In genomic region chr13:95849501-95850007, GRCm38 (mm10) we compare ENCODE assay signal across 10 mouse cellular contexts. TPM values are rescaled to one million over a fixed set of nuclear protein-coding genes. Genes with fewer than 3 reads are reported as not detected.
A peak's percentile ranks its signal among the peaks of the same experiment; 100 is the strongest.
DNase-seq lines count a peak whose midpoint lies in the region; TF ChIP-seq lines count a peak whose summit lies in the region.
"Had no signal": no experiment of that assay in that cellular context is flagged by ENCODE, and none has a peak within 500 bp of the region (broad histone marks: within the 10 kb centered on the region; RNA-seq: fewer than 3 reads in every experiment).

No protein-coding gene starts in this region.

- DNase-seq in Muller cell, postnatal 12 days (ENCODE audit: inconsistent ontology term), result peak; percentile 27
- DNase-seq in adrenal gland, adult 8-10 months, result peak; percentile 54
- peak; percentile 19 to 38 for DNase-seq in frontal cortex, postnatal 25 days (ENCODE audit: low spot score in 2 of 2)
- peak; percentile 26 to 37 for DNase-seq in left cerebral cortex, postnatal 14 days (ENCODE audit: low spot score in 2 of 2)
- DNase-seq in testis, postnatal 10 days (ENCODE audit: low spot score), result no peak
- DNase-seq in kidney, adult 2 months, result no peak
- no peak for DNase-seq in heart, adult 11 months
- DNase-seq in gastrocnemius, adult 8-10 months (ENCODE audit: low spot score in 2 of 2), result no peak

- H3K27me3 ChIP-seq in kidney, adult 2 months (replicated peaks; ENCODE audit: control insufficient read depth, insufficient read depth, low read length), result no peaks in the 10 kb centered on the region
- H3K27me3 ChIP-seq: liver, embryonic 12.5 days; Patski had no signal

- H3K4me1 ChIP-seq in kidney, adult 2 months (ENCODE audit: control insufficient read depth, insufficient read depth, low read length), result no peaks in the 10 kb centered on the region
- H3K4me1 ChIP-seq: liver, embryonic 12.5 days had no signal

- intact Hi-C loops in left cerebral cortex, postnatal 14 days (cut with DNase I), result no loop called here

- TF ChIP-seq POLR2A in kidney, adult 2 months (IDR thresholded peaks at IDR 0.05; ENCODE audit: low read depth, low read length), result no peak

- no peak overlapping the region for H3K4me3 ChIP-seq in kidney, adult 2 months (ENCODE audit: insufficient read depth, low read depth, low read length)
- H3K4me3 ChIP-seq: liver, embryonic 12.5 days had no signal

- no peaks in the 10 kb centered on the region for H3K36me3 ChIP-seq in kidney, adult 2 months (ENCODE audit: control insufficient read depth, insufficient read depth, low read length)
- H3K36me3 ChIP-seq: liver, embryonic 12.5 days had no signal

- no peak overlapping the region for H3K27ac ChIP-seq in kidney, adult 2 months (ENCODE audit: insufficient read depth, low read depth, low read length)
- H3K27ac ChIP-seq: liver, embryonic 12.5 days had no signal

- TF ChIP-seq CTCF in kidney, adult 2 months (conservative IDR thresholded peaks at IDR 0.05; ENCODE audit: insufficient read depth, insufficient read length, low read depth, low read length), result no peak

- WGBS in kidney, adult 2 months, result 49% methylated on average over 7 of the region's 7 CpGs

RNA-seq across cellular contexts. Expression of gene Iqgap2, which starts 42.2 kb away (rescaled TPM):
- total RNA-seq in adrenal gland, adult 8-10 months (2022), result 100 to 1,000 TPM; 141 to 294 (median 213) TPM
- 10 to 100 TPM; 15.9 to 17.2 TPM for total RNA-seq in left cerebral cortex, postnatal 14 days (2021)
- 10.5 and 12.5 TPM in 2 replicates for polyA plus RNA-seq in kidney, adult 2 months (2012; rRNA removed)
- under 1 TPM; 0.39 to 0.92 (median 0.84) TPM for total RNA-seq in gastrocnemius, adult 8-10 months (2022)

Comparison
In these comparisons a context has a peak if more than half of its experiments do, and no peak if none do; other contexts are left out.
1. DNase-seq: peak in Muller cell, postnatal 12 days (single experiment), adrenal gland, adult 8-10 months (single experiment), frontal cortex, postnatal 25 days (2 of 2) and left cerebral cortex, postnatal 14 days (2 of 2); none in testis, postnatal 10 days (single experiment), kidney, adult 2 months (single experiment), heart, adult 11 months (single experiment) and gastrocnemius, adult 8-10 months (0 of 2).
2. RNA of gene Iqgap2, which starts 42.2 kb away (total RNA-seq): 141 to 294 TPM in adrenal gland, adult 8-10 months and 15.9 to 17.2 TPM in left cerebral cortex, postnatal 14 days; 0.39 to 0.92 TPM in gastrocnemius, adult 8-10 months; every median in the first group is over 4 times any median in the second.